Comparison of ENCODE assay signal across 18 mouse cellular contexts in genomic region chr3:107968724-107969395, GRCm38 (mm10). TPM values are rescaled to one million over a fixed set of nuclear protein-coding genes. Genes with fewer than 3 reads are reported as not detected.
DNase-seq lines count a peak whose midpoint lies in the region; ATAC-seq lines count a peak whose summit lies in the region.
"Had no signal": no experiment of that assay in that cellular context is flagged by ENCODE, and none has a peak within 500 bp of the region (broad histone marks: within the 10 kb centered on the region; RNA-seq: fewer than 3 reads in every experiment).

Gene Gstm3, minus strand, starts transcription at chr3:107969283.

- H3K36me3 ChIP-seq in limb, embryonic 11.5 days (ENCODE audit: control insufficient read depth, insufficient read depth, low read length) = no peaks in the 10 kb centered on the region
- H3K36me3 ChIP-seq in limb, embryonic 10.5 days = no peaks in the 10 kb centered on the region
- no peaks in the 10 kb centered on the region for H3K36me3 ChIP-seq in liver, embryonic 11.5 days (ENCODE audit: control insufficient read depth, insufficient read depth, low read length)
- no peaks in the 10 kb centered on the region for H3K36me3 ChIP-seq in stomach, embryonic 14.5 days (ENCODE audit: control insufficient read depth, insufficient read depth, low read length)
- H3K36me3 ChIP-seq: embryonic facial prominence, embryonic 10.5 days; heart, embryonic 12.5 days; hindbrain, embryonic 10.5 days; neural tube, embryonic 12.5 days had no signal

- 47% methylated on average over 13 of the region's 13 CpGs for WGBS in limb, embryonic 11.5 days
- WGBS in limb, embryonic 10.5 days = 57% methylated on average over 13 of the region's 13 CpGs
- 49% methylated on average over 13 of the region's 13 CpGs for WGBS in liver, embryonic 11.5 days
- WGBS in stomach, embryonic 14.5 days = 46% methylated on average over 13 of the region's 13 CpGs

- H3K9ac ChIP-seq in limb, embryonic 11.5 days (ENCODE audit: low read length) = no peak within 1 kb of the TSS
- H3K9ac ChIP-seq in liver, embryonic 11.5 days (ENCODE audit: low read depth, low read length) = no peak within 1 kb of the TSS
- H3K9ac ChIP-seq in stomach, embryonic 14.5 days (replicated peaks; ENCODE audit: low read depth, low read length) = no peak within 1 kb of the TSS
- H3K9ac ChIP-seq: heart, embryonic 12.5 days; neural tube, embryonic 12.5 days had no signal

- H3K4me3 ChIP-seq in limb, embryonic 11.5 days (ENCODE audit: low read depth, low read length) = no peak within 1 kb of the TSS
- no peak within 1 kb of the TSS for H3K4me3 ChIP-seq in limb, embryonic 10.5 days
- no peak within 1 kb of the TSS for H3K4me3 ChIP-seq in liver, embryonic 11.5 days (ENCODE audit: low read depth, low read length)
- no peak within 1 kb of the TSS for H3K4me3 ChIP-seq in stomach, embryonic 14.5 days (ENCODE audit: low read depth, low read length)
- H3K4me3 ChIP-seq: embryonic facial prominence, embryonic 10.5 days; erythroblast, embryonic 14.5 days; heart, embryonic 12.5 days; hindbrain, embryonic 10.5 days; neural tube, embryonic 12.5 days had no signal

- H3K27ac ChIP-seq in limb, embryonic 11.5 days (replicated peaks; ENCODE audit: low read depth, low read length) = no peak within 1 kb of the TSS
- H3K27ac ChIP-seq in limb, embryonic 10.5 days = no peak within 1 kb of the TSS
- no peak within 1 kb of the TSS for H3K27ac ChIP-seq in liver, embryonic 11.5 days (ENCODE audit: low read depth, low read length)
- H3K27ac ChIP-seq in stomach, embryonic 14.5 days (ENCODE audit: low read length) = no peak within 1 kb of the TSS
- H3K27ac ChIP-seq: embryonic facial prominence, embryonic 10.5 days; hindbrain, embryonic 10.5 days; kidney, postnatal 0 days; neural tube, embryonic 12.5 days had no signal

- H3K4me2 ChIP-seq in limb, embryonic 11.5 days (ENCODE audit: low read depth, severe bottlenecking) = no peak within 1 kb of the TSS
- peak within 1 kb of the TSS; percentile 26 for H3K4me2 ChIP-seq in liver, embryonic 11.5 days
- H3K4me2 ChIP-seq in stomach, embryonic 14.5 days (replicated peaks; ENCODE audit: low read depth, low read length) = no peak within 1 kb of the TSS
- H3K4me2 ChIP-seq: heart, embryonic 12.5 days; neural tube, embryonic 12.5 days had no signal

- no peaks in the 10 kb centered on the region for H3K4me1 ChIP-seq in limb, embryonic 11.5 days (ENCODE audit: control insufficient read depth, insufficient read depth, low read length)
- peaks cover 3% of the 10 kb centered on the region; the same call in 1 of the 2 replicates for H3K4me1 ChIP-seq in limb, embryonic 10.5 days
- H3K4me1 ChIP-seq in liver, embryonic 11.5 days (replicated peaks; ENCODE audit: control insufficient read depth, insufficient read depth, low read length) = peaks cover 7% of the 10 kb centered on the region
- H3K4me1 ChIP-seq in stomach, embryonic 14.5 days (ENCODE audit: control insufficient read depth, insufficient read depth, low read length) = 0 out of 2 replicates have a peak, but pooled peaks cover 3% of the 10 kb centered on the region
- H3K4me1 ChIP-seq: neural tube, embryonic 12.5 days had no signal

- DNase-seq in limb, embryonic 11.5 days (ENCODE audit: low spot score) = no peak
- DNase-seq in limb, embryonic 10.5 days (ENCODE audit: low spot score) = no peak
- DNase-seq in ZHBTc4 (ENCODE audit: low read depth, low spot score) = peak; percentile 74
- no peak for DNase-seq in liver, embryonic 11.5 days (ENCODE audit: low spot score)
- DNase-seq in retina, embryonic 14.5 days (ENCODE audit: low spot score) = no peak
- DNase-seq in kidney, adult 9 months = no peak
- DNase-seq in c-Kit-positive CD71-positive TER-119-positive erythroid progenitor cells, embryonic 14.5 days (ENCODE audit: low spot score) = no peak
- DNase-seq: cerebellum, postnatal 14 days; right cerebral cortex, postnatal 4 days; thymus, postnatal 36 days had no signal

- ATAC-seq in limb, embryonic 11.5 days (ENCODE audit: insufficient number of reproducible peaks, low FRiP score, low TSS enrichment, low read depth) = 0 out of 2 replicates have a peak, but pooled peaks have one; percentile 13
- 0 out of 2 replicates have a peak, but pooled peaks have one; percentile 19 for ATAC-seq in liver, embryonic 11.5 days (replicated peaks; ENCODE audit: low FRiP score)
- peak; percentile 63 for ATAC-seq in stomach, embryonic 14.5 days (ENCODE audit: insufficient number of reproducible peaks, insufficient read depth, low FRiP score, low read depth)
- ATAC-seq: forebrain, embryonic 16.5 days had no signal

- no peaks in the 10 kb centered on the region for H3K27me3 ChIP-seq in limb, embryonic 11.5 days (ENCODE audit: control insufficient read depth, insufficient read depth, low read length)
- no peaks in the 10 kb centered on the region for H3K27me3 ChIP-seq in limb, embryonic 10.5 days (ENCODE audit: low read depth, poor library complexity, severe bottlenecking)
- H3K27me3 ChIP-seq in liver, embryonic 11.5 days (replicated peaks; ENCODE audit: control insufficient read depth, insufficient read depth, low read length) = no peaks in the 10 kb centered on the region
- no peaks in the 10 kb centered on the region for H3K27me3 ChIP-seq in stomach, embryonic 14.5 days (ENCODE audit: control insufficient read depth, insufficient read depth, low read length)
- H3K27me3 ChIP-seq: neural tube, embryonic 12.5 days had no signal

- H3K9me3 ChIP-seq in limb, embryonic 11.5 days (ENCODE audit: control insufficient read depth, low read length) = no peaks in the 10 kb centered on the region
- H3K9me3 ChIP-seq in limb, embryonic 10.5 days (replicated peaks) = no peaks in the 10 kb centered on the region
- H3K9me3 ChIP-seq in liver, embryonic 11.5 days (ENCODE audit: control insufficient read depth, low read length) = no peaks in the 10 kb centered on the region
- H3K9me3 ChIP-seq in stomach, embryonic 14.5 days (ENCODE audit: control insufficient read depth, low read depth, low read length) = no peaks in the 10 kb centered on the region
- H3K9me3 ChIP-seq: embryonic facial prominence, embryonic 10.5 days; heart, embryonic 12.5 days; hindbrain, embryonic 10.5 days; neural tube, embryonic 12.5 days had no signal

RNA-seq across cellular contexts. Expression of gene Gstm3, which starts in this region (rescaled TPM):
- polyA plus RNA-seq in limb, embryonic 11.5 days (2014; fragmentation: Nextera tagmentation; extraction: Ambion mirVana) = not detected in 2 replicates
- polyA plus RNA-seq in limb, embryonic 10.5 days (2016; fragmentation: Nextera tagmentation; extraction: Ambion mirVana) = not detected in 2 replicates
- polyA plus RNA-seq in liver, embryonic 11.5 days (2014; fragmentation: Nextera tagmentation; extraction: Ambion mirVana) = 7.5 and 7.7 TPM in 2 replicates
- polyA plus RNA-seq in stomach, embryonic 14.5 days (2014; fragmentation: Nextera tagmentation; extraction: Ambion mirVana) = 27.4 and 30.9 TPM in 2 replicates
- polyA plus RNA-seq: embryonic facial prominence, embryonic 10.5 days; forebrain, embryonic 16.5 days; heart, embryonic 12.5 days; hindbrain, embryonic 10.5 days; neural tube, embryonic 12.5 days had no signal

Comparison
In these comparisons a context has a peak if more than half of its experiments do, and no peak if none do; other contexts are left out.
1. Peak in ATAC-seq in limb, embryonic 11.5 days; RNA of the gene not detected or under 1 TPM.
2. ATAC-seq: peak in every context shown above with its lines; median percentile 63 in stomach, embryonic 14.5 days; 19 in liver, embryonic 11.5 days; 13 in limb, embryonic 11.5 days.